Mouse (Mus musculus): ENCODE measurements at regions not wholly inside any gene's neighbourhood (a gene's known extent, or its start where the extent isn't known, plus 50 kb on each side); places are given as distances from the start of the nearest gene placed in this dataset.

DNA sequence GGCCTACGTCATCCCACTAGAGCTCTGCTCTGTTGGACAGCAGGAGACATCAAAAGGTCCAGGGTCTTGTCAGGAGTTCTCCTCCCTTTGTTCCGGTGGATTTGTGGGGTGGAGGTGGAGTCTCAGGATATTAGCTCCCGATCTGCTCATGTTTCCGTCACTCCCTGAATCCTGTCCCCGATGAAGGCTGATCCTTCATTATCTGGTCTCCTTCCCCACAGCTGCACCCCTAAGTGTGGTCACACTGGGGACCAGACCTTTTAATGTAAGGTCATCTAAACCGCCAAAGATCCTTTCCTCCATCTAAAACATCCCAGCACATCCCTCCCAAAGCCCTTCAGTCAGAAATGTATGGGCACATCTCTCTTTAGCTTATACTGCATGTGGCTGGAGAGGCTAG lies 215.6 kb upstream of the Ccdc122 start:
- Histone ChIP-seq H3K9me3 (replicated peaks) (no peaks in the 10 kb centered on the region), H3K4me3 (replicated peaks) (no peak overlapping the region), H3K27me3 (no peaks in the 10 kb centered on the region), H3K27ac (no peak overlapping the region), H3K4me1 (replicated peaks) (peaks cover 41% of the 10 kb centered on the region), H3K4me2 (no peak overlapping the region), H3K9ac (no peak overlapping the region), H3K36me3 (no peaks in the 10 kb centered on the region)
- ATAC-seq (ENCODE audit: low read depth) (no peak), DNase-seq (no peak)
- 80% methylated on average over 6 of the region's 6 CpGs for WGBS (ENCODE audit: insufficient replicate concordance)

DNA sequence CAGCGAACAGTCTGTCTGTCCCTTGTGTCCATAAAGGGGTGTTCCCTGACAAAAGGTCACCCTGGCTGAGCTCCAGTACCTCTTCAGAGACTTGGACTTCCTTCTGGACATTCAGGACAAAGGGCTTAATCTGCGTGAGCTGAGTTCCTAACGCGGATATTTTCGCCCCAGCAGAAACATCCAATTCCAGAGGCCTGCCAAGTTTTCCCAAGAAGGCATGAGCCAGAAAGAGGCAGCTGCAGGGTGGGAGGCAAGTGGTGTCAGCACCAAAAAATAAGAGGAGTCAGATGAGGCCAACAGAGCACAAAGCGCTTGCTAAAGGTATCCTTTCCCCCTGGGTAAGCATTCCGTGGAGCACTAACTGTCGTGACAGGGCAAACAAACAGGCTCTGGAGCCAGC lies 216.9 kb upstream of the Ccdc122 start:
- H3K27ac ChIP-seq = peak overlapping the region; percentile 47; the same call in 1 of the 2 replicates
- H3K4me1 ChIP-seq (replicated peaks) = peaks cover 41% of the 10 kb centered on the region
- 58% methylated on average over 8 of the region's 8 CpGs for WGBS (ENCODE audit: insufficient replicate concordance)
- no peak for DNase-seq
- no peak overlapping the region for H3K4me3 ChIP-seq (replicated peaks)
- H3K36me3 ChIP-seq = no peaks in the 10 kb centered on the region
- no peaks in the 10 kb centered on the region for H3K27me3 ChIP-seq
- no peak overlapping the region for H3K9ac ChIP-seq
- ATAC-seq (ENCODE audit: low read depth) = no peak
- H3K9me3 ChIP-seq (replicated peaks) = no peaks in the 10 kb centered on the region
- H3K4me2 ChIP-seq = no peak overlapping the region

DNA sequence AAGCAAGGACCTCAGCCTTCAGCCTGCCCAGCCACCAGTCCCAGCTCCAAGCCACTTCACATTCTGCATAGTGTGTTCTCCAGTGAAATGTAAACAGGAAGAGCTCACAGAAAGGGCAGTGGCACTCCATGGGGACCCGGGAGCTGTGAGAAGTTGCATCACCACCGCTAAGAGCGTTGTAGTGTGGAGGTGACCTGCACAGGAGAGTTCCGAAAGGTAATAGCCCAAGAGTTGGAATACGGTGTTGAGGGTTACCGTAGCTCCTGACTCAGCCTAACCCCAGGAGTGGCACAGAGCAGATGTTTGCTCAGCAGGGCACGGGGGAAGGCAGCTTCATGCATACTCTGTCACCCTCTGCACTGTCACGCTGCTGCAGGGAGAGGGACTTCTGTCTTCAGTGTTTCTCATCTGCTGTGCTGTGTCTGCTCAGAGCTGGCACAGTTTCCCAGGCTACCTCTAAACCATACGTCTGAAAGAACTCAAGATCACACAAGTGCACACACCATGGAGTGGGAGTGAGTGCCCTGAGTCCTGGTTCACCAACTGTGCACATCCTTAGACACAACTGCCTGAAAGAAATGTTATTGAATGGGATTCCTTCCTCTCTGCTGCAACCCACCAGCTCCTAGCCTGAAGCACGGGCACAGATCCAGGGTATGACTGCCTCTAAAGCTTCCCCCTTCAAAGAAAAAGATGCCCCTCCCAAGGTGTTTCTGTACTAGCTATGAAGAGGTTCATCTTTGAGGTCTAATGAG lies 218.1 kb upstream of the Ccdc122 start:
- ATAC-seq (ENCODE audit: low read depth) = peak; percentile 60
- H3K9ac ChIP-seq = no peak overlapping the region
- no peaks in the 10 kb centered on the region for H3K36me3 ChIP-seq
- no peak for DNase-seq
- H3K4me1 ChIP-seq (replicated peaks) = peaks cover 41% of the 10 kb centered on the region
- no peaks in the 10 kb centered on the region for H3K27me3 ChIP-seq
- peak overlapping the region; percentile 58 for H3K27ac ChIP-seq
- H3K9me3 ChIP-seq (replicated peaks) = no peaks in the 10 kb centered on the region
- H3K4me3 ChIP-seq (replicated peaks) = no peak overlapping the region
- 37% methylated on average over 10 of the region's 10 CpGs for WGBS (ENCODE audit: insufficient replicate concordance)
- H3K4me2 ChIP-seq = peak overlapping the region; percentile 12; the same call in 1 of the 2 replicates

DNA sequence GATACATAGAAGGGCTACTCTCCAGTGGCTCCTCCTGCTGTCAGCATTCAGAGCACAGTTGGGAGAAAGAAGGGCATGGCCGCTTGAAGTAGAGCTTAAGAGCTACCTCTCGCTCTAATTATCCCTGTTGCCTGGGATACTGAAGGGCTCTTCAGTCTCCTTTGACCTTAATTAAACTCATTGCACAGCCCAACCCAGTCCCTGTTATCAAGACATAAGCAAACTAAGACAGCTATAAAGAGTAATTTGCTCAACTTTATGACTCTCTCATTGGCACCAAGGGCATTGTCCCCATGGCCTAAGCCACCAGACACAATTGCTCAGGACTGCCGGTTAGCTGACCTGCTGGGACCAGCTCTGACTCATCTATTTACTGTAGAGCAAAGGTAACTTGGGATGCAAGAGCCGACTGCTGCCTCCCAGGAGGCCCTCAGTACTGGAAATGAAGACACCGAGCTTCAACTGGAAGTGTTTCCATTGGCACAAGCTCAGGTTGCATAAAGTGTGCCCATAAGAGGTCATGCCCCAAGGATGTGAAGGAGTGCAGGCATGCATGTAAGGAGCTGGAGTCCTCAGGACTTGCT lies 219.3 kb upstream of the Ccdc122 start:
- Histone ChIP-seq H3K4me1 (replicated peaks) (peaks cover 39% of the 10 kb centered on the region), H3K4me3 (replicated peaks) (no peak overlapping the region), H3K9me3 (replicated peaks) (no peaks in the 10 kb centered on the region), H3K27ac (peak overlapping the region; percentile 58; the same call in 1 of the 2 replicates), H3K36me3 (no peaks in the 10 kb centered on the region), H3K4me2 (no peak overlapping the region), H3K27me3 (no peaks in the 10 kb centered on the region), H3K9ac (no peak overlapping the region)
- WGBS (ENCODE audit: insufficient replicate concordance) = 62% methylated on average over 5 of the region's 5 CpGs
- DNase-seq (no peak), ATAC-seq (ENCODE audit: low read depth) (no peak; the same call in 1 of the 2 replicates)

DNA sequence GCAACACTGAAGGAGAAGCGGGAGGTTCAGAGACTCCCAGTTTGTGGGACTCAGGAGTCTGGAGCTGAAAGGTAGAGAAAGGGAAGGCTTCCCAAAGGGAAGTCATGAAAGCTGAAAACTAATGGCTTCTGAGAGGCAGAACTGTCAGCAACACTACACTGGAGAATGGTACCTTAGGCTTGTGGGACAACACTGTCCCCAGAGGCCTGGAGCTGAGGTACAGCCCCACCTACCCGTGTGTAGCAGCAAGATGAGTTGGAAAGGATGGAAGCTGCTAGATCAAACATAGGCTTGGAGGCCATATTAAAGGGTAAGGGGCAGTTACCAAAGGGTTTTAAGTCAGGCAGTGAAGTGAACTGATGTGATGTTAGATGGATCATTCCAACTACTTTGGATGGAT lies 219.9 kb upstream of the Ccdc122 start:
- 63% methylated on average over 2 of the region's 2 CpGs for WGBS (ENCODE audit: insufficient replicate concordance)
- ATAC-seq (ENCODE audit: low read depth) = no peak
- no peak overlapping the region for H3K27ac ChIP-seq

DNA sequence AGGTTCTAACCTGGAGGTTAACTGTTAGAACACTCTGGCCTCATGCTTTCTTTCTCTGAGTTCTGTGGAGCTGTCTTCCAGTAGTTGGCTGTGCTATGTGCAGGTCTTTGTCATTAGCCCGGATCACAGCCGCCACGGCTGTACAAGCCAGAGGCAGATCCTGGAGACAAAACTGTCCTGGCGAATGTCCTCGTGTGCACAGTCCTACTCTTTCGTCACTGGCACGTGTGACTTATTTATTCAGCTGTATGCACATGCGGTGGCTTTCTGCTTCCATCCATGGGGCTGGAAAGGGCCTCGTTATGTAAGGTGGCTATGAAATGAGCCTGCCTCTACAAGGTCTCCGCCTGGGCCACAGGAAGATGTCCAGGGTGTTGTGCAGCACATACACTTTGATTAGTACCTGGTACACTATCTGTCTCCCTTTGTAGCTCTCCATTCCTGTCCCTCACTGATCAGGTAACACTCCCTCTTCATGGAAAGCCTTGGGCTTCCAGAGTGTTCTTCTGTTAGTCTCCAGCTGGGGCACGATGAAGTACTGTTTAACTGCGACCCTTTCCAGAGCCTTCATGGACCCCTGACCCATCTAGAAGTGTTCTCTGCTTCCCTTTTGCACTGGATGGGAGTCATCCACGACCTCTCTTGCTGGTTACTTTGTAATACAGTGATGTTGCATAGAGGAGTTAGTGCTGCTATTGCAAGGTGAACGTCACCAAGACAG lies 224.3 kb upstream of the Ccdc122 start:
- Histone ChIP-seq H3K27ac (no peak overlapping the region), H3K9ac (no peak overlapping the region), H3K4me1 (replicated peaks) (0 out of 2 replicates have a peak, but pooled peaks cover 5% of the 10 kb centered on the region), H3K4me3 (replicated peaks) (no peak overlapping the region), H3K27me3 (no peaks in the 10 kb centered on the region), H3K36me3 (no peaks in the 10 kb centered on the region), H3K4me2 (no peak overlapping the region), H3K9me3 (replicated peaks) (no peaks in the 10 kb centered on the region)
- DNase-seq = no peak
- 63% methylated on average over 14 of the region's 14 CpGs for WGBS (ENCODE audit: insufficient replicate concordance)
- no peak for ATAC-seq (ENCODE audit: low read depth)

More for the DNA sequence above, 219.9 kb upstream of the Ccdc122 start:
- Histone ChIP-seq H3K4me2 (no peak overlapping the region), H3K4me3 (replicated peaks) (no peak overlapping the region), H3K36me3 (no peaks in the 10 kb centered on the region), H3K4me1 (replicated peaks) (peaks cover 38% of the 10 kb centered on the region), H3K9me3 (replicated peaks) (no peaks in the 10 kb centered on the region), H3K27me3 (no peaks in the 10 kb centered on the region), H3K9ac (no peak overlapping the region)
- no peak for DNase-seq

DNA sequence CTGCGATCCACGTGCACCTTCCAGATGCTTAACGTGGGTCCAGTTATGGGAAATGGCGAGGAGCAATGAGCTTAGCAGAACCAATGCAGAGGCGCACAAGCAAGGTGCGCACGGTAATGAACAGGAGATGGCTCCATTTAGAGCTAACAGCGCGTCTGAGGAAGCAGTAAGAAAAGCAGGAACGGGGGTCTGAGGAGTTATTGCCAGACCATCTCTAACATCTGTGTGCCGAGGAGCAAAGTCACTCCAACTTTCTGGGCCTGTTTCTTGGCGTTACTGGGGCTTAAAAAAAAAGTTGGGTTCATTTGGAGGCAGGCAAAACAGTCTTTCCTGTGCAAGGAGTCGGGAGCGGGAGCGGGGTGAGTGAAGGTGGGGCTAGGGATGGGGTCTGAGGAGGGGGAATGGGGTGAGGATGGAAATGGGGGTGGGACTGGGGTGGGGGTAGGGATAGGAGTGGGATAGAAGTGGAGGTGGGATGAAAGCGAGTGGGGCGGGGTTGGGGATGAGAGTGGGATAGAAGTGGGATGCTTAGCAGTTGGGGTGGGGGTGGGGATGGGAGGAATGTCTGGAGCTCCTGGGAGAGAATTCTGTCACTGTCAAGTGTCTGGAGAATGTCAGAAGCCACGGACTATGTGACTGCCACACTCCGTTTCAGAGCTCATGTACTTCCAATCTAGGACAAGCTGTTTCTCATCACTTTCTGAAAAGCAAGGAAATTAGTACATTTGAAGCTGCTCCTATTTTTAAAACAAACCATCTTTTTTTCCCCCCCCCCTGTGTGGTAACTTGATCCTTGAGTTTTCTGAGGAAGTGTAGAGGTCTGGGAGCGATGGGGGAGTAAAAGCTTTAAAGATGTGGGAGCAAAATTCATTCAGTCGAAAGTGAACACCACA lies 225.6 kb upstream of the Ccdc122 start:
- 46% methylated on average over 20 of the region's 21 CpGs for WGBS (ENCODE audit: insufficient replicate concordance)
- Histone ChIP-seq H3K9me3 (replicated peaks) (no peaks in the 10 kb centered on the region), H3K4me1 (replicated peaks) (0 out of 2 replicates have a peak, but pooled peaks cover 5% of the 10 kb centered on the region), H3K9ac (no peak overlapping the region), H3K27me3 (no peaks in the 10 kb centered on the region), H3K36me3 (no peaks in the 10 kb centered on the region), H3K4me2 (no peak overlapping the region), H3K4me3 (replicated peaks) (no peak overlapping the region), H3K27ac (no peak overlapping the region)
- DNase-seq = no peak
- no peak for ATAC-seq (ENCODE audit: low read depth)

DNA sequence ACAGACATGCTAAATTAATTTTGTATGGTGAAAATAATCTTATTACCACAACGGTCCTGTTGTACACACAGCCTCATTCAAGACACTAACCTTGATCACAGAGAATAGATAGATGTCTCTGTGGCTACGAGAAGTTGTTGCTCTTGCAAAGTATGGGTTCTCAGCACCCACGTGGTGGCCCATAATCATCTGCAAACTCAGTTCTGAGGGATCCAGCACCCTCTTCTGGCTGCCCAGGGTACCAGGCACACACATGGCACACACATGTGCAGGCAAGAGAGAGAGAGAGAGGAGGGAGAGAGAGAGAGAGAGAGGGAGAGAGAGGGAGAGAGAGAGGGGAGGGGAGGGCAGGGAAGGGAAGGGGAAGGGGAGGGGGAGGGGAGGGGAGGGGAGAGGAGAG lies 226.5 kb upstream of the Ccdc122 start:
- no peak overlapping the region for H3K9ac ChIP-seq
- no peak overlapping the region for H3K4me3 ChIP-seq (replicated peaks)
- WGBS (ENCODE audit: insufficient replicate concordance) = 66% methylated on average over 3 of the region's 3 CpGs
- H3K27me3 ChIP-seq = no peaks in the 10 kb centered on the region
- no peaks in the 10 kb centered on the region for H3K9me3 ChIP-seq (replicated peaks)
- no peaks in the 10 kb centered on the region for H3K36me3 ChIP-seq
- DNase-seq (no peak), ATAC-seq (ENCODE audit: low read depth) (no peak)
- no peak overlapping the region for H3K4me2 ChIP-seq
- H3K4me1 ChIP-seq (replicated peaks) = peaks cover 5% of the 10 kb centered on the region; the same call in 1 of the 2 replicates
- H3K27ac ChIP-seq = no peak overlapping the region

DNA sequence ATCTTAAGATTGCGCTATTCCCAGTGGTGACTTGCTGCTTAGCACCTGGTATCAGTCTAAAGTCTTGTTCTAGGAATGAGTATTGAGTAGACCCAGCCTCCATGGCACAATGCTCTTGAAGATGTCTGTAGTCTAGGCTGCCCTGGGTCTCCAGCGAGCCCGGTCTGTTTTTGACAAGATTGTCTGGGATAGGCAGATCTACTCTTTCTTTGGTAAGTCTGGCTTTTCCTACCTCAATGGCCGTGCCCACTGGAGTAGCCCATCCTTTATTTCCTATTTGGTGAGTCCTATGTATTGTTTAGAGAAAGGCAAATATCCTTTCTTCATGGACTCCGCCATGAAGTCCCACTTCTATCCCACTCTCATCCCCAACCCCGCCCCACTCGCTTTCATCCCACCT lies 227.2 kb upstream of the Ccdc122 start:
- Histone ChIP-seq H3K4me2 (no peak overlapping the region), H3K9me3 (replicated peaks) (no peaks in the 10 kb centered on the region), H3K27me3 (no peaks in the 10 kb centered on the region), H3K4me1 (replicated peaks) (peaks cover 10% of the 10 kb centered on the region; the same call in 1 of the 2 replicates), H3K4me3 (replicated peaks) (no peak overlapping the region), H3K36me3 (no peaks in the 10 kb centered on the region), H3K9ac (no peak overlapping the region), H3K27ac (no peak overlapping the region)
- ATAC-seq (ENCODE audit: low read depth) = no peak
- no peak for DNase-seq
- 81% methylated on average over 7 of the region's 7 CpGs for WGBS (ENCODE audit: insufficient replicate concordance)

DNA sequence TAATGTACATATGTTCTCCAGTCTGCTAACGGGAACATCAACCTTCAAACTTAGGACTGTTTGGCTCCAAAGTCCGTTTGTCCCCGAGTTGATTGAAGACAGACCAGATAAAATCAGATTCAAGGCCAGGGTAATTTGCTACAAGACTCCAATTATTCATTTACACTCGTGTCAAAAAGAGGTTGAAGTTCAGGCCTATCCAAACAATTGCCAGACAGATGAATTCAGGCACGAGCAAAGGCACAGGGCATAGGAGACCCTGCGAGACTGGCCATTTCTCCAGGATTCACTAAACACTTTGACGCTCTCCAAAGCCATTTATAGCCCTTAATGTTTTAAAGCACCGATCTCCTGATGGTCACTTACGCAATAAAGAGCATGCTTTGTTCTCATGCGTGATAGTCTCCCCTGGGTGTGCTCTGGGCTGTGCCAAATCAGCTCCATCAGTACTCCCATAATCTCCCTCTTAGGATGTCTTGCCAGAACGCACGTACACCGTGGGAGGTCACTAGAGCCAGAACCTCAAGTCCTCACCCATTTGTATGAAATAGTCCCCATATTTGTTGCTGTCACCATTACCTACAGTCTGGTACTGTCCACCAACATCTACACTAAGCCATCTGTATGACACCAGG lies 231.3 kb upstream of the Ccdc122 start:
- no peaks in the 10 kb centered on the region for H3K27me3 ChIP-seq
- WGBS (ENCODE audit: insufficient replicate concordance) = 57% methylated on average over 13 of the region's 13 CpGs
- H3K9me3 ChIP-seq (replicated peaks) = no peaks in the 10 kb centered on the region
- H3K4me2 ChIP-seq = no peak overlapping the region
- ATAC-seq (ENCODE audit: low read depth) (peak; percentile 39; the same call in 1 of the 2 replicates), DNase-seq (no peak)
- H3K36me3 ChIP-seq = no peaks in the 10 kb centered on the region
- H3K4me3 ChIP-seq (replicated peaks) = no peak overlapping the region
- H3K9ac ChIP-seq = no peak overlapping the region
- H3K27ac ChIP-seq = peak overlapping the region; percentile 70
- peaks cover 9% of the 10 kb centered on the region; the same call in 1 of the 2 replicates for H3K4me1 ChIP-seq (replicated peaks)

All from liver, embryonic 13.5 days (tissue).